Mouse (Mus musculus): ENCODE results near the gene Camkmt.
A peak's percentile ranks its signal among the peaks of the same experiment; 100 is the strongest.

The Camkmt gene

GRCm38 (mm10) chr17:85090120-85091099 lies at the start of gene Camkmt, which contains the start of gene Prepl:
Gene Camkmt (plus strand): TSS chr17:85090552.
Gene Prepl (minus strand): TSS chr17:85090241.
- peak; percentile 91 to 95 for DNase-seq (ENCODE audit: low spot score in 2 of 2)

GRCm38 (mm10) chr17:85040913-85041312 lies 49.4 kb upstream of the Camkmt start:
- DNase-seq (ENCODE audit: low spot score in 2 of 2) = no peak

GRCm38 (mm10) chr17:85042419-85042818 lies 47.9 kb upstream of the Camkmt start:
- no peak for DNase-seq (ENCODE audit: low spot score in 2 of 2)

- DNase-seq (ENCODE audit: low spot score in 2 of 2) = no peak
These were observed 46.9 kb upstream of the Camkmt start for GRCm38 (mm10) chr17:85043404-85043816.

GRCm38 (mm10) chr17:85044466-85044865 lies 45.9 kb upstream of the Camkmt start:
- DNase-seq (ENCODE audit: low spot score in 2 of 2) = no peak

GRCm38 (mm10) chr17:85045160-85045559 lies 45.2 kb upstream of the Camkmt start:
- DNase-seq (ENCODE audit: low spot score in 2 of 2) = no peak

- no peak for DNase-seq (ENCODE audit: low spot score in 2 of 2)
These were observed 42.0 kb upstream of the Camkmt start for GRCm38 (mm10) chr17:85048379-85048778.

- no peak for DNase-seq (ENCODE audit: low spot score in 2 of 2)
These were observed 32.1 kb upstream of the Camkmt start for GRCm38 (mm10) chr17:85058276-85058675.

- no peak for DNase-seq (ENCODE audit: low spot score in 2 of 2)
These were observed 31.2 kb upstream of the Camkmt start for GRCm38 (mm10) chr17:85059136-85059535.

GRCm38 (mm10) chr17:85063560-85063959 lies 26.8 kb upstream of the Camkmt start:
- DNase-seq (ENCODE audit: low spot score in 2 of 2) = no peak

GRCm38 (mm10) chr17:85067331-85067730 lies 23.0 kb upstream of the Camkmt start:
- DNase-seq (ENCODE audit: low spot score in 2 of 2) = no peak

GRCm38 (mm10) chr17:85070658-85071057 lies 19.7 kb upstream of the Camkmt start:
- no peak for DNase-seq (ENCODE audit: low spot score in 2 of 2)

- DNase-seq (ENCODE audit: low spot score in 2 of 2) = no peak
These were observed 19.1 kb upstream of the Camkmt start for GRCm38 (mm10) chr17:85071088-85071775.

GRCm38 (mm10) chr17:85072383-85072782 lies 18.0 kb upstream of the Camkmt start:
- DNase-seq (ENCODE audit: low spot score in 2 of 2) = no peak

GRCm38 (mm10) chr17:85073214-85073613 lies 17.1 kb upstream of the Camkmt start:
- DNase-seq (ENCODE audit: low spot score in 2 of 2) = no peak

- DNase-seq (ENCODE audit: low spot score in 2 of 2) = no peak
These were observed 16.3 kb upstream of the Camkmt start for GRCm38 (mm10) chr17:85074083-85074482.

GRCm38 (mm10) chr17:85079276-85079675 lies 11.1 kb upstream of the Camkmt start:
- DNase-seq (ENCODE audit: low spot score in 2 of 2) = no peak

GRCm38 (mm10) chr17:85080781-85081180 lies 9.6 kb upstream of the Camkmt start:
- DNase-seq (ENCODE audit: low spot score in 2 of 2) = no peak

- no peak for DNase-seq (ENCODE audit: low spot score in 2 of 2)
These were observed 5.0 kb upstream of the Camkmt start for GRCm38 (mm10) chr17:85085335-85085734.

- no peak for DNase-seq (ENCODE audit: low spot score in 2 of 2)
These were observed 3.9 kb upstream of the Camkmt start for GRCm38 (mm10) chr17:85086501-85086900.

- no peak for DNase-seq (ENCODE audit: low spot score in 2 of 2)
These were observed 2.8 kb upstream of the Camkmt start for GRCm38 (mm10) chr17:85087591-85087990.

- no peak for DNase-seq (ENCODE audit: low spot score in 2 of 2)
These were observed 2.0 kb upstream of the Camkmt start for GRCm38 (mm10) chr17:85088401-85088800.

- DNase-seq (ENCODE audit: low spot score in 2 of 2) = no peak
These were observed 1.3 kb upstream of the Camkmt start for GRCm38 (mm10) chr17:85089011-85089410.
